Mouse (Mus musculus): ENCODE measurements around the gene Cope.

- TF ChIP-seq CTCF (IDR thresholded peaks at IDR 0.05; ENCODE audit: borderline replicate concordance, insufficient read depth, low read depth, low read length) = no peak
- no peak for TF ChIP-seq POLR2A (IDR thresholded peaks at IDR 0.05; ENCODE audit: borderline replicate concordance, insufficient read depth, low read length)
Measured at GRCm38 (mm10) chr8:70354004-70354403, 51.7 kb downstream of the Cope start.
